Mouse (Mus musculus): ENCODE measurements around the gene Washc3. TPM values are rescaled to one million over a fixed set of nuclear protein-coding genes. Genes with fewer than 3 reads are reported as not detected.

Gene Washc3
- polyA plus RNA-seq, 1 experiment from 2014 or later = 54.5 TPM

DNA sequence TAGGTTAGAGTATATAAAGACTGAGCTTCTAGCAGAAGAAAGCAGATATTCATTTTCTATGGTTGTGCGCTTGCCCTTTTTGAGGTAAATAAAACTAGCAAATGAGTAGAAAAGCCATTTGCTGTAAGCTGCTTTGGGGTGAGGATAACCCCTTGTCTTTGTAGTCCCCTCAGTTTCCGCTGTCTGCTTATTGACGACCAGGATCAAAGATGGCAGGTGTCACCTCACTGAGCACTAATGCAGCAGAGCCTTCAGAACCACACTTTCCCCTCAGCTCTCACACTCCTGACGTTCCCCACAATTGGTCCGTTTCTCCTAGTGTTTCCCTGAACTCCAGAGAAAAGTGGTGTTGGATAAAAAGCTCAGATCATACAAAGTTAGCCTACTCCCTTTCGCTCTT lies 2.3 kb downstream of the Washc3 start:
- H3K4me2 ChIP-seq (ENCODE audit: low read length) = no peak overlapping the region
- H3K36me3 ChIP-seq (ENCODE audit: control insufficient read depth, insufficient read depth, low read length) = peaks cover 4% of the 10 kb centered on the region
- DNase-seq (ENCODE audit: low spot score) (no peak), ATAC-seq (no peak)
- no peaks in the 10 kb centered on the region for H3K9me3 ChIP-seq (replicated peaks; ENCODE audit: control insufficient read depth, low read length)
- no peak overlapping the region for H3K4me3 ChIP-seq (ENCODE audit: low read depth, low read length)
- H3K27ac ChIP-seq (ENCODE audit: low read depth, low read length) = no peak overlapping the region
- no peaks in the 10 kb centered on the region for H3K4me1 ChIP-seq (ENCODE audit: control insufficient read depth, insufficient read depth, low read length)
- H3K9ac ChIP-seq (ENCODE audit: low read length) = no peak overlapping the region
- 91% methylated on average over 6 of the region's 6 CpGs for WGBS
- no peaks in the 10 kb centered on the region for H3K27me3 ChIP-seq (replicated peaks; ENCODE audit: control insufficient read depth, insufficient read depth, low read length)

DNA sequence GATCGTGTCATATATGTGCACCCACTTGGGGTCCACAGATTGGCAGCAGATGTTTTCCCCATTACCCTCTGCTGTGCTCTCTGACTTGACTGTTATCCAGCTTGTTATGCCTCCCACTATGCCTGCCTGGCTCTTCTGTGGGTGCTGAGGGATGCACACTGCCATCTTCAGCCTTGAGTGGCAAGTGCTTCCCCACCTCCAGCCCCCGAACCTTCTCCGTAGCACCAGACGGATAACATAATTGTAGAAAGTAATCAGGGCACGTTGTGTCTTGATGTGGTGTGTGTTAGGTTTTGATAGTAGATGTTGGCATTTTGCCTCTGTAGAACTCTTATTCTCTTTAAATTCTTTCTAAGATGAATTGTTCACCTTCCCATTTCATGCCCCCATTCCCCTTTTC lies 11.8 kb downstream of the Washc3 start:
- Histone ChIP-seq H3K9me3 (replicated peaks; ENCODE audit: control insufficient read depth, low read length) (no peaks in the 10 kb centered on the region), H3K4me1 (ENCODE audit: control insufficient read depth, insufficient read depth, low read length) (no peaks in the 10 kb centered on the region), H3K9ac (ENCODE audit: low read length) (no peak overlapping the region), H3K27me3 (replicated peaks; ENCODE audit: control insufficient read depth, insufficient read depth, low read length) (no peaks in the 10 kb centered on the region), H3K4me3 (ENCODE audit: low read depth, low read length) (no peak overlapping the region), H3K4me2 (ENCODE audit: low read length) (no peak overlapping the region), H3K36me3 (ENCODE audit: control insufficient read depth, insufficient read depth, low read length) (peaks cover 12% of the 10 kb centered on the region; the same call in 1 of the 2 replicates), H3K27ac (ENCODE audit: low read depth, low read length) (no peak overlapping the region)
- no peak for DNase-seq (ENCODE audit: low spot score)
- 89% methylated on average over 5 of the region's 5 CpGs for WGBS
- ATAC-seq = no peak

DNA sequence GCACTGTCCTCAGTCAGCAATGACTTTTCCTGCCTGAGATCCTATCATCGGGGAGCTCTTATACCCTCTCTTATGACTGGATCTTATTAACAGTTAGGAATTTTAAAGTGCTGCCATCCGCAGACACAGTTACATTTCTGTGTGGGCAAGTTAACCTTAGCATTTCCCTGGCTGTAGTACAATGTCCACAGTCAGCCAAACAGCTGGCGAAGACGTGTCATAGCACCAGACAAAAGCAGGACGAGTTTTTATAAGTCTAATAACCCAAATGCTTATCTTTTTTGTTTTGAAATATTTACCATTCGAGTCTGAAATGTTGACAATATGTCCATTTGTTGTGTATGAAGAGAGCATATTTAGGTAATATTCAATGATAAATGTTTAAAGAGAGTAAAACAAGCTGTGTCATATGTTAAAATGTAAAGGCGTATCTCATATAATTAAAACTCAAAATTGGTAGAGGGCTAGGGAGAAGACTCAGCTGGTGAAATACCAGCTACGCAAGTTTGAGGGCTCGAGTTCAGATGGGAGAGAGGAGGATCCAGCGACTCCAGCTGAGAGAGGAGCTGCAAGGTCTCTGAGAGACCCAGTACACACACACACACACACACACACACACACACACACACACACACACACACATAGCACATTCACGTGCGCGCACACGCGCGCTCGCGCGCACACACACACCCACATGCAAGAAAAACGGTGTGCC lies 14.1 kb downstream of the Washc3 start:
- peaks cover 15% of the 10 kb centered on the region for H3K36me3 ChIP-seq (ENCODE audit: control insufficient read depth, insufficient read depth, low read length)
- H3K27ac ChIP-seq (ENCODE audit: low read depth, low read length) = no peak overlapping the region
- H3K9ac ChIP-seq (ENCODE audit: low read length) = no peak overlapping the region
- H3K9me3 ChIP-seq (replicated peaks; ENCODE audit: control insufficient read depth, low read length) = no peaks in the 10 kb centered on the region
- no peaks in the 10 kb centered on the region for H3K27me3 ChIP-seq (replicated peaks; ENCODE audit: control insufficient read depth, insufficient read depth, low read length)
- no peak overlapping the region for H3K4me3 ChIP-seq (ENCODE audit: low read depth, low read length)
- WGBS = 95% methylated on average over 20 of the region's 20 CpGs
- H3K4me2 ChIP-seq (ENCODE audit: low read length) = no peak overlapping the region
- ATAC-seq = no peak
- H3K4me1 ChIP-seq (ENCODE audit: control insufficient read depth, insufficient read depth, low read length) = no peaks in the 10 kb centered on the region
- no peak for DNase-seq (ENCODE audit: low spot score)

DNA sequence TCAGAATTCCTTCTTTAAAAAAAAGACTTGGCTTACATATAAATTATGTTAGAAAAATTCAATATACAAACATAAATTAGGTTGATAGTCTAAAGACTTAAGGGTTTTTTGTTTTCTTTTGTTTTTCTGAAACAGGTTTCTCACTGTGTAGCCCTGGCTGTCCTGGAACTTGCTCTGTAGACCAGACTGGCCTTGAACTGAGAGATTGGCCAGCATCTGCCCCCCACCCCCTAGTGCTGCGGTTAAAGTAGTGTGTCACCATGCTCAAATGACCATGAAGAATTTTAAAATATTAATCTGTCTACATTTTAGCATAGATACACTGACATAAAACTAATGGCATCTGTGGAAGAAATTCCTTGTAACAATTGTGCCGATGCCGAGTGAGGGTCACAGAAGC lies 17.3 kb downstream of the Washc3 start:
- Histone ChIP-seq H3K4me2 (ENCODE audit: low read length) (no peak overlapping the region), H3K4me1 (ENCODE audit: control insufficient read depth, insufficient read depth, low read length) (no peaks in the 10 kb centered on the region), H3K4me3 (ENCODE audit: low read depth, low read length) (no peak overlapping the region), H3K9ac (ENCODE audit: low read length) (no peak overlapping the region), H3K27ac (ENCODE audit: low read depth, low read length) (no peak overlapping the region), H3K27me3 (replicated peaks; ENCODE audit: control insufficient read depth, insufficient read depth, low read length) (no peaks in the 10 kb centered on the region), H3K36me3 (ENCODE audit: control insufficient read depth, insufficient read depth, low read length) (peaks cover 22% of the 10 kb centered on the region), H3K9me3 (replicated peaks; ENCODE audit: control insufficient read depth, low read length) (no peaks in the 10 kb centered on the region)
- 95% methylated on average over 3 of the region's 3 CpGs for WGBS
- ATAC-seq (no peak), DNase-seq (ENCODE audit: low spot score) (no peak)

DNA sequence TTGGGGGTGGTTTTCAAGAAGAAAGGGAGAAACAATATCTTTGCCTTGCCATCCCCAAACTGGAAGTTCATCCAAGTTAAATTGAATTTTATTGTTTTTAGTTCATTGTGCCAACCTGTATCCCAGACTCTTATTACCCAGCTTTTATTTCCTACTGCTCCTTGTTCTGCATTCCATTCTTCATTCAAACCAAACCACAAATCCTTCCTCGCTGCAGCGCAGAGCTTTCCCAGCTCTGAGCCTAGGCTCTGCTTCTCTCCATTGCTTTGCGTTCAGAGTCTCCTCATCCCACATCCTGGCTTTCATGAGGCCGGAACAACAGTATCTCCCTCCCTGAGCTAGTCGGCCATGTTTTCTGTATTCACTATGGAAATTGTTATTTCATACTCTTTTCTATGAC lies 20.8 kb downstream of the Washc3 start:
- 89% methylated on average over 5 of the region's 5 CpGs for WGBS
- H3K27ac ChIP-seq (ENCODE audit: low read depth, low read length) = no peak overlapping the region
- H3K4me2 ChIP-seq (ENCODE audit: low read length) = no peak overlapping the region
- peaks cover 20% of the 10 kb centered on the region; the same call in 1 of the 2 replicates for H3K36me3 ChIP-seq (ENCODE audit: control insufficient read depth, insufficient read depth, low read length)
- ATAC-seq (no peak), DNase-seq (ENCODE audit: low spot score) (no peak)
- no peak overlapping the region for H3K4me3 ChIP-seq (ENCODE audit: low read depth, low read length)
- H3K4me1 ChIP-seq (ENCODE audit: control insufficient read depth, insufficient read depth, low read length) = no peaks in the 10 kb centered on the region
- no peaks in the 10 kb centered on the region for H3K9me3 ChIP-seq (replicated peaks; ENCODE audit: control insufficient read depth, low read length)
- no peaks in the 10 kb centered on the region for H3K27me3 ChIP-seq (replicated peaks; ENCODE audit: control insufficient read depth, insufficient read depth, low read length)
- no peak overlapping the region for H3K9ac ChIP-seq (ENCODE audit: low read length)

DNA sequence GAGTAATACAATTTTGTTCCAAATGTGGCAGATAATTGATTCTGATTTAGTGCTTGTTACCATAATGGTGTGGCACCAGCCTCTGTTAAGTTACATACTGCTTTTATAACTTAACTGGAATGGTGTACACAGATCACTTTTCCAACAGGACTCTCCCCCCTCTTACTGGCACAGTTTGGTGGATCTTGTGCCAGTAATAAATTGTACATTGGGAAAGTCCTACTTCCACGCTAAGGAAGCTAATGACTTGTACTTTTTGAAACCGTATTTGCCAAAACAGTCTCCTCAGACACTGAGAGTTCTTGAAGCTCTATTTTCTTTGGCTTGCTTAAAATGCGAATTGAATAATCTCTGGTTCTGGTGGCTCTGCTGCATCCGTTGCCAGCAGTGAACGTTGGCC lies 24.5 kb downstream of the Washc3 start:
- H3K4me2 ChIP-seq (ENCODE audit: low read length) = no peak overlapping the region
- no peaks in the 10 kb centered on the region for H3K4me1 ChIP-seq (ENCODE audit: control insufficient read depth, insufficient read depth, low read length)
- DNase-seq (ENCODE audit: low spot score) (no peak), ATAC-seq (no peak)
- no peaks in the 10 kb centered on the region; the same call in 1 of the 2 replicates for H3K9me3 ChIP-seq (replicated peaks; ENCODE audit: control insufficient read depth, low read length)
- H3K36me3 ChIP-seq (ENCODE audit: control insufficient read depth, insufficient read depth, low read length) = peaks cover 11% of the 10 kb centered on the region; the same call in 1 of the 2 replicates
- H3K4me3 ChIP-seq (ENCODE audit: low read depth, low read length) = no peak overlapping the region
- no peak overlapping the region for H3K27ac ChIP-seq (ENCODE audit: low read depth, low read length)
- H3K27me3 ChIP-seq (replicated peaks; ENCODE audit: control insufficient read depth, insufficient read depth, low read length) = no peaks in the 10 kb centered on the region
- 93% methylated on average over 5 of the region's 5 CpGs for WGBS
- H3K9ac ChIP-seq (ENCODE audit: low read length) = no peak overlapping the region

DNA sequence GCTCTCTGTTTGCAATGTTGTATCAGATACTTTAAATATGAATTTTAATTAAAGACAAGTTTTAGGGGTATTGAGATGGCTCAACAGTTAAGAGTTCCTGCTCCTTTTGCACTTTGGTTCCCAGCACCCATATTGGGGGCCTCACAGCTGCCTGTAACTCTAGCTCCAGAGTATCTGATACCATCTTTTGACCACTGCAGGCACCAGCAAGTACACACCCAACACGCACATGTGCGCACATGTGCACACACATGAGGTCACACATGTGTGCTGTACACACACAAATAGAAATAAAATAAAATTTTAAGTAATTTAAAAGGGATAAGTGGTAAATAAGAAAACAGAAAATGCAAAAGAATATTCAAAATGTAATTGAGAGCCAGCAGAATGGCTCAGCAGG lies 27.1 kb downstream of the Washc3 start:
- H3K9ac ChIP-seq (ENCODE audit: low read length) = no peak overlapping the region
- DNase-seq (ENCODE audit: low spot score) = no peak
- no peaks in the 10 kb centered on the region for H3K27me3 ChIP-seq (replicated peaks; ENCODE audit: control insufficient read depth, insufficient read depth, low read length)
- H3K9me3 ChIP-seq (replicated peaks; ENCODE audit: control insufficient read depth, low read length) = no peaks in the 10 kb centered on the region; the same call in 1 of the 2 replicates
- no peak for ATAC-seq
- no peak overlapping the region for H3K4me2 ChIP-seq (ENCODE audit: low read length)
- H3K36me3 ChIP-seq (ENCODE audit: control insufficient read depth, insufficient read depth, low read length) = peaks cover 7% of the 10 kb centered on the region; the same call in 1 of the 2 replicates
- no peak overlapping the region for H3K4me3 ChIP-seq (ENCODE audit: low read depth, low read length)
- H3K27ac ChIP-seq (ENCODE audit: low read depth, low read length) = no peak overlapping the region
- WGBS = 92% methylated on average over 2 of the region's 2 CpGs
- no peaks in the 10 kb centered on the region for H3K4me1 ChIP-seq (ENCODE audit: control insufficient read depth, insufficient read depth, low read length)

DNA sequence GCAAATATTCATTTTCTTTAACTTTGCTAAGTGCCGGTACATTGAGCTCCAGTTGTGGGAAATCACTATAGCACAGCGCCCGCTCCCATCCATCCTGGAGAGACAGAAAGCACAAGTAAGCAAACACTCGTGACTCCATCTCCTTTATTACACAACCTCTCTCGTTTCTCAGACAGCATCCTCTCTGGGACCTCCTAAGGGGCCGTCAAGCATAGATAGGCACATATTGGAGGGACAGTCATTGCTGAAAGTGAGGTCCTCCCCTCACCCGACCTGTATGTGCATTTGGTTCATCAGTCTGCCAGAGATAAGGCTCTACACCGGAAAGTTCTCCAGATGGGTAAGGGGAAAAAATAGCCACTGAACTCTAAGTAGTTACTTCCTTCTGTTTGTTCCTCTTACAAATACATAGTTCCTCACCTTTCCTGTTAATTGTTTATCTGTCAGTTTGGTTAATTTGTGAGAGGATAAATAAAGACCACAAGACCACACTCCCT lies 27.7 kb downstream of the Washc3 start:
- ATAC-seq (no peak), DNase-seq (ENCODE audit: low spot score) (no peak)
- no peak overlapping the region for H3K27ac ChIP-seq (ENCODE audit: low read depth, low read length)
- H3K36me3 ChIP-seq (ENCODE audit: control insufficient read depth, insufficient read depth, low read length) = peaks cover 7% of the 10 kb centered on the region; the same call in 1 of the 2 replicates
- no peaks in the 10 kb centered on the region; the same call in 1 of the 2 replicates for H3K9me3 ChIP-seq (replicated peaks; ENCODE audit: control insufficient read depth, low read length)
- no peaks in the 10 kb centered on the region for H3K4me1 ChIP-seq (ENCODE audit: control insufficient read depth, insufficient read depth, low read length)
- H3K9ac ChIP-seq (ENCODE audit: low read length) = no peak overlapping the region
- no peak overlapping the region for H3K4me2 ChIP-seq (ENCODE audit: low read length)
- H3K27me3 ChIP-seq (replicated peaks; ENCODE audit: control insufficient read depth, insufficient read depth, low read length) = no peaks in the 10 kb centered on the region
- H3K4me3 ChIP-seq (ENCODE audit: low read depth, low read length) = no peak overlapping the region
- 89% methylated on average over 8 of the region's 8 CpGs for WGBS

DNA sequence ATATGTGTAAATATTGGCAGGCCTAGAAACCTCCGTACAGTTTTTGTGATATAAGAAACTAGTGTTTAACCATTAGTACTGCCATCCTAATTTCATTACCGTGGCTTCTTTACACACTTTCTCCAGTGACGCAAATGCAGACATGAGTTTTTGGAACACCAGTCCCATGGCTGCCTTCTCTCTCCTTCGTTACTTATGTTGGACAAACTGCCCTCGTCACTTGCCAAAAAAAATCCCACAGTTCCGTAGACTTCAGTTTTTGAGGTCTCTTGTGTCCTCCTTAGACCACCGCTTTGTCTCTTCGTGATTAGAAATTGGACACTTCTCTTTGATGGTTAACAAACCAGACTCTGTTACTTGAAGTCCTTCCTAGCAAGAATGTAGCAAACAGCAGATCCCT lies 30.8 kb downstream of the Washc3 start:
- Histone ChIP-seq H3K27me3 (replicated peaks; ENCODE audit: control insufficient read depth, insufficient read depth, low read length) (no peaks in the 10 kb centered on the region), H3K9ac (ENCODE audit: low read length) (no peak overlapping the region), H3K4me1 (ENCODE audit: control insufficient read depth, insufficient read depth, low read length) (no peaks in the 10 kb centered on the region), H3K36me3 (ENCODE audit: control insufficient read depth, insufficient read depth, low read length) (no peaks in the 10 kb centered on the region), H3K4me3 (ENCODE audit: low read depth, low read length) (no peak overlapping the region), H3K4me2 (ENCODE audit: low read length) (no peak overlapping the region), H3K9me3 (replicated peaks; ENCODE audit: control insufficient read depth, low read length) (no peaks in the 10 kb centered on the region; the same call in 1 of the 2 replicates), H3K27ac (ENCODE audit: low read depth, low read length) (no peak overlapping the region)
- ATAC-seq (no peak), DNase-seq (ENCODE audit: low spot score) (no peak)
- whole genome bisulfite sequencing = 66% methylated on average over 8 of the region's 8 CpGs

Measured in forebrain, embryonic 14.5 days (tissue).